Mouse (Mus musculus): ENCODE measurements around the gene Hist1h2ad.
A peak's percentile ranks its signal among the peaks of the same experiment; 100 is the strongest.
"Not testable (repeated sequence)": the region's sequence is repeated elsewhere in the genome, so short reads cannot be mapped to it uniquely, and the experiment has no call there.

Gene Hist1h2ad

GRCm38 (mm10) chr13:23542225-23542980 is 31.8 kb upstream of the Hist1h2ad start:
- not testable (repeated sequence) for DNase-seq

GRCm38 (mm10) chr13:23542999-23543607 is 31.1 kb upstream of the Hist1h2ad start, which contains the start of gene Hist1h2bh:
Hist1h2bh (minus strand) TSS chr13:23543392.
- DNase-seq, result peak; percentile 65 to 93

- peak; percentile 64 to 90 for DNase-seq
Measured at GRCm38 (mm10) chr13:23543965-23544786, 30.0 kb upstream of the Hist1h2ad start, which contains the start of gene Hist1h3f. Hist1h3f (plus strand) TSS chr13:23544052.

- not testable (repeated sequence) for DNase-seq
Measured at GRCm38 (mm10) chr13:23544787-23545120, 29.4 kb upstream of the Hist1h2ad start.

GRCm38 (mm10) chr13:23546694-23547093 is 27.5 kb upstream of the Hist1h2ad start:
- no peak for DNase-seq

- DNase-seq, result no peak
Measured at GRCm38 (mm10) chr13:23550761-23551145, 23.4 kb upstream of the Hist1h2ad start.

- DNase-seq, result peak; percentile 83 to 89
Measured at GRCm38 (mm10) chr13:23551146-23551834, 22.9 kb upstream of the Hist1h2ad start, which contains the start of gene Hist1h4f. Hist1h4f (minus strand) TSS chr13:23551648.

- DNase-seq, result no peak
Measured at GRCm38 (mm10) chr13:23551931-23552914, 22.0 kb upstream of the Hist1h2ad start.

GRCm38 (mm10) chr13:23552962-23553361 is 21.2 kb upstream of the Hist1h2ad start, which contains the start of gene Hist1h1d:
Hist1h1d (plus strand) TSS chr13:23553262.
- no peak for DNase-seq

GRCm38 (mm10) chr13:23554393-23554792 is 19.8 kb upstream of the Hist1h2ad start:
- no peak for DNase-seq

GRCm38 (mm10) chr13:23554925-23555838 is 19.0 kb upstream of the Hist1h2ad start:
- peak; percentile 70 to 75 for DNase-seq

- peak; percentile 75 to 89 for DNase-seq
Measured at GRCm38 (mm10) chr13:23555839-23556416, 18.3 kb upstream of the Hist1h2ad start.

- no peak for DNase-seq
Measured at GRCm38 (mm10) chr13:23556906-23557305, 17.3 kb upstream of the Hist1h2ad start.

GRCm38 (mm10) chr13:23560699-23561098 is 13.5 kb upstream of the Hist1h2ad start:
- not testable (repeated sequence) for DNase-seq

GRCm38 (mm10) chr13:23561531-23561882 is 12.7 kb upstream of the Hist1h2ad start:
- not testable (repeated sequence) for DNase-seq

GRCm38 (mm10) chr13:23561883-23562659 is 12.1 kb upstream of the Hist1h2ad start, which contains the start of gene Hist1h3e:
Hist1h3e (minus strand) TSS chr13:23562369.
- DNase-seq, result peak; percentile 92 to 95

- DNase-seq, result peak; percentile 36 to 53
Measured at GRCm38 (mm10) chr13:23562699-23563462, 11.3 kb upstream of the Hist1h2ad start.

GRCm38 (mm10) chr13:23564482-23564881 is 9.7 kb upstream of the Hist1h2ad start:
- DNase-seq, result no peak
